Mouse (Mus musculus): Measurements from ENCODE around the gene Eef2.
"Not testable (repeated sequence)": the region's sequence is repeated elsewhere in the genome, so short reads cannot be mapped to it uniquely, and the experiment has no call there.

Gene Eef2

GRCm38 (mm10) chr10:81146296-81146695 is 30.1 kb upstream of the Eef2 start:
- DNase-seq (ENCODE audit: low spot score in 2 of 2), result no peak

- DNase-seq (ENCODE audit: low spot score in 2 of 2), result no peak
Measured at GRCm38 (mm10) chr10:81151261-81151660, 25.2 kb upstream of the Eef2 start.

- no peak for DNase-seq (ENCODE audit: low spot score in 2 of 2)
Measured at GRCm38 (mm10) chr10:81152609-81153008, 23.8 kb upstream of the Eef2 start.

- no peak for DNase-seq (ENCODE audit: low spot score in 2 of 2)
Measured at GRCm38 (mm10) chr10:81154313-81154712, 22.1 kb upstream of the Eef2 start.

DNA sequence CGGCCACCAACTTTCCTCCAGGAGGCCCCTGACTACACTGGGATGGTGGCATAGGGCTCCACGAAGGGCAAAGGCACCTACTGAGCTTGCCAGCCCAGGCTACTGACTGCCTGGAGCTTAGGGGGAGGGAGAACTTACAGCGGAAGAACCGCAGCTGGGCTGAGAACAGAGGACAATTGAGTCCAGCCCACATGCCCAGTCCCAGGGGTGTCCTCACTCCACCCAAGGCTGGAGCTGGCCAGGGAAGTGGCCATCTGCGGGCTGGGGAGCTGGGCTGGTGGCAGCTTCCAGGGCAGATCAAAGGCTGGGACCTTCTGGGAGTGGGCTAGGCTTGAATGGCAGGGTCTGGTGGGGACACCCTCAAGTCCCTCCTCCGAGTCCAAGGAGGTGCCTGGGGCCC is 21.7 kb upstream of the Eef2 start:
- no peak for DNase-seq (ENCODE audit: low spot score in 2 of 2)

GRCm38 (mm10) chr10:81161602-81162317 is 14.7 kb upstream of the Eef2 start:
- peak in 1 of 2 experiments; percentile 88 for DNase-seq (ENCODE audit: low spot score in 2 of 2)

- peak in 1 of 2 experiments; percentile 74 for DNase-seq (ENCODE audit: low spot score in 2 of 2)
Measured at GRCm38 (mm10) chr10:81162318-81162652, 14.1 kb upstream of the Eef2 start.

DNA sequence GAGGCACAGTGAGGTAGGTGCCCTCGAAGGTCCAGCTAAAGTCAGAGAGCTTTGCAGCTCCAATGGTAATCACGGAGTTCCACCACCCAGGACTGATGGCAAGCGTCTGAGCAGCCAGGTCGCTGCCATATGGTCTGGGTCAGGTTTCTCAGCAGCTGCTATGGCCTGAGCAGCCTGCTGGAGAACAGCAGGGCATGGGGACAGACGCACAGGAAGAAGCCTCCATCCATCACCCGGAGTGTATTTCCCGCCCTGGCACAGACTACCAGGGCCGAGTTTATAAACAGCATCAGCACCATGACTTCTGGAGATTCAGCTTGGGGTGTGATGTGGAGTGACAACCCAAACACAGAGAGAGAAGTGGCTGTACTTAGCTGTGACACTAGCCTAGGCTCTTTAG is 11.3 kb upstream of the Eef2 start:
- DNase-seq (ENCODE audit: low spot score in 2 of 2), result no peak

DNA sequence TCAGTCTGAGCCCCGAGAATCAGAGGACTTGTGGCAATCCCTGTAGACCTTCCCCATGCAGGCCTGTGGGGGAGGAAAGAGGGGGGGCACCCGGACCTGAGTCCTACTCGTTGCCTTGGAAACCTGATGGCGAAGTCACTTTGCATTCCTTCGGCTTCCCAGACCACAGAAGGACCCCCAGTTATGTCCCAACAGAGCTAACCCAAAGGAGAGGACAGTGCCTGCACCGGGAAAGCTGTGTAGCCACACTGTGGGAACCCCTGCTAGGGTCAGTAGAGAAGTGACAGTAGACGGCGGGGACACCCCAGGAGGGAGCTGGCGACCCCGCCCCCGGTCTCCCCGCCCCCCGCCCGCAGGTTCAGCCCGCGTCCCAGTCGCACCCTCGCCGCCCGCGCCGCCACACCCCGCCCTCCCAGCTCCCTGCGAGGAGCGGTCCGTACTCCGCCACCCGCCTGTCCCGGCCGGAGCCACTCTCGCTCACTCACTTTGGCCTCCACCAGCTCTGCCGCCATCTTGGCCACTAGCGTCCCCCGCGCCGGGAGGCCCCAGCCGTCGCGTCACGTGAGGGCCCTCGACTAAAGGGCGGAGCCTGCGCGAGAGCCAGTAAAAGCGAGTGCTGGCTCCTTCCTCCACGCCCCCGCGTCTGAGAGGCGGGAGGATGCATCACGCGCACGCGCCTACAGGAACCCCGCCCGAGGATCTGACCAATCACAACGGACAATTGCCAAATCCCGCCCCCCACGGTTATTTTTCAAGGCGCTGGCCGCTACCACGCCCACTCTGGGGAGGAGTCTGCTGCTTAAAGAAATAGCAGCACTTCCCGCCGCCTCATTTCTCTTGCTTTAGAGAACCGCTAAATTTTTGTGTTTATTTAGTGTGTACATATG is 9.0 kb upstream of the Eef2 start, which contains the start of gene Pias4:
Gene Pias4, minus strand, starts transcription at position 724 of the 887 bp plus-strand sequence.
- peak; percentile 100 for DNase-seq (ENCODE audit: low spot score in 2 of 2)

GRCm38 (mm10) chr10:81168087-81168431 is 8.4 kb upstream of the Eef2 start:
- DNase-seq (ENCODE audit: low spot score in 2 of 2), result no peak

DNA sequence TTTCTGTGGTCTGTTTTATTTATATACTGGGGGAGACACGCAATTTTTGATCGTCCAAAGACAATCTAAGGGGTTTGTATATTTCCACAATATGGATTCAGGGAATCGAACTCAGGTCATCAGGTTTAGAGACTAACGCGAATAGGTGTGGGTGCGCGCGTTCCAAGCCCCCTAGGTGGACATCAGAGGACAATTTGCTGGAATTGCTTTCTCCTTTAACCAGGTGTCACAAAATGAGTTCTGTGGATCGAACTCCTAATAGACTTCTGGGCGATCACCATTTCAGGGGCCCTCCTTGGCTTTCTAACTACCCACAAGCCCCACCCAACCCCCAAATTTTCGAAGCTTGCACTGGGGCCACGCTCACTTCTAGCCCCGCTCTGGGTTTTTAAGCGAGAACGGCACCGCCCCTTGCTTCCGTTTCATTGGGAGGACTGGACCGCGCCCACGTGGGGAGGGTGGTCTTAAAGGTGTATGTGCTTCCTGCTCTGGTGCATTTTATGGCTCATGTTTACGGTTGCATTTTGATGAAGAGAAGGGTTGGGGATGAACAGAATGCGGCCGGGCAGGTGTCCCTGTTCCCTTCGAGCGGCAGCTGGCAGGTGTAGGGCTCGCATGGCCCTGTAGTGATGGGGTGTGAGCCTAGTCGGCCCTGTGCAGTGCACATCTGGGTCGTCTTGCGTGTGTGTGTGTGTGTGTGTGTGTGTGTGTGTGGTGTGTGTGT is 7.7 kb upstream of the Eef2 start:
- peak; percentile 79 to 92 for DNase-seq (ENCODE audit: low spot score in 2 of 2)

GRCm38 (mm10) chr10:81169411-81169900 is 7.0 kb upstream of the Eef2 start:
- DNase-seq (ENCODE audit: low spot score in 2 of 2), result peak in 1 of 2 experiments; percentile 53

DNA sequence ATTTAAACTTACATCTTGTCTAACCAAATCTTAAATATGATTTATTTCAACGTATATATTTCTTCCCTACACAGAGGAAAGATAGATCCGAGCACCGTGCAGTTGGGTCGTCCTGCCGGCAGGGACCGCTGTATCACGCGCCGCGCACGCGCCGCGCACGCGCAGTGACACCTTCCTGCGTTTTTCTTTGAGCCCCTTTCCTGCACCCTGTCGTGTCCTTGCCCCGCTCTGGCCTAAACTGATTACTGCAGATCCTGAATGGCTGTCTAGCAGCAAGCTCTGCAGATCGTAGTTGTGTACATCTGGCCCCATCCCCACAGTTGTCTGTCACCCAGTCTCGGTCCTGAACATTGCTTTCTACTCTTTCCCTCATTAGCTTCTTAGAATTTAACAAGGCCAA is 3.3 kb upstream of the Eef2 start:
- DNase-seq (ENCODE audit: low spot score in 2 of 2), result peak; percentile 78 to 89

DNA sequence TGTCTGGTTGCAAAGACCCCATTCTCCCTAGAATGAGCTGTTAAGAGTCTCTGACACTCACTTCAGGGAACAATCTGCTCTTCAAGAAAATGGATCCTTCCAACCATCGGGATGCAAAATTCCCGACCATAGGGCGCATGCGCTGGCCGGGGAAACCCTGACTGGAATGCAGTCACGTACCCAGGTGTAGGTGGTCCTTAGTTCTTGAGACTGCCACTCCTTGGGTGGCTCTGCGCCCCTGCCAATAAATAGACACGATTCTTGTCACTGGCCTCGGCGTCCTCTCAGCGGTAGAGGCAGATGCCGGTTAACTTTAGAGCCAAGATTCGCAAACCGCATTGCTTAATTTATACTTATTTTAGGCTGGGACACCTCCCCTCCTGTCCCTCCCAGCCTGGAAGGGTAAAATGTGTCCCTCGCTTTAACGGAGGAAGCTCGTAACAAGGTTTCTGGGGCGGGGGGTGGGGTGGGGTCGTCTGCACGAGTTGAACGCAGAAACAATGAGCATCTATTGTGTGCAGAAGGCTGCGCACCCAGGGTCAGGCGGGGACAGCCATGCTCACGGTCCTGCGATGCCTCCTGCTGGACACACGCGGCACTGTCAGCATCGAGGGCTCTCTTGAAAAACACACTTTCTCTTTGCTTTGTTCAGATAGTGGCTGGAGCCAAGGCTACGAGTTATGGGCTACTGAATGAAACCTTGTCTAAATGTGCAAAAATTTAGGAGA is 1.6 kb upstream of the Eef2 start:
- DNase-seq (ENCODE audit: low spot score in 2 of 2), result peak; percentile 91 to 93

GRCm38 (mm10) chr10:81175345-81175701 is 1.1 kb upstream of the Eef2 start:
- not testable (repeated sequence) for DNase-seq (ENCODE audit: low spot score in 2 of 2)

DNA sequence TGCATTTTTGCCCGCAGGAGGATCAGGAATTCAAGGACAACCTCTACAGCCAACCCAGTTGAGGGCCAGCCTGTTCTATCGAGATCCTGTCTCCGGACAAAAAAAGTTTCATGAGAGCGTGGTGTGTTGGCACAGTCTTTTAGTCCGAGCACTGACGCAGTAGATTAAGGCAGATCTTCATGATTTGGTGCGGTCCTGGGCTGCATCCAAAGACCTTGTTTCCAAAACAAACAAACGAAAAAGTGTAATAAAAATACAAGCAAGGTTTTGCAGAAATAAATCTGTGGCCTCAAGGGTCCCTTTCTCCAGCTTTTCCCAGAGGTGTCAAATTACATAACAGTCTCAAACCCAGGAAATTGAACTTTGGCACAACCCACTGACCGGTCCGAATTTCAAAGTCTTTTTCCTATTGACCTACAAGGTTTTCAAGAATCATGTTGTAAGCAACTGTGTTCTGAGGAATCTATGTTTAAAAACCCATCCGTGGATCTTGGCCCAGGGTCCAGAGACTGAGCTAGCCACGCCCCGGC is 430 bp upstream of the Eef2 start:
- DNase-seq (ENCODE audit: low spot score in 2 of 2), result no peak

DNA sequence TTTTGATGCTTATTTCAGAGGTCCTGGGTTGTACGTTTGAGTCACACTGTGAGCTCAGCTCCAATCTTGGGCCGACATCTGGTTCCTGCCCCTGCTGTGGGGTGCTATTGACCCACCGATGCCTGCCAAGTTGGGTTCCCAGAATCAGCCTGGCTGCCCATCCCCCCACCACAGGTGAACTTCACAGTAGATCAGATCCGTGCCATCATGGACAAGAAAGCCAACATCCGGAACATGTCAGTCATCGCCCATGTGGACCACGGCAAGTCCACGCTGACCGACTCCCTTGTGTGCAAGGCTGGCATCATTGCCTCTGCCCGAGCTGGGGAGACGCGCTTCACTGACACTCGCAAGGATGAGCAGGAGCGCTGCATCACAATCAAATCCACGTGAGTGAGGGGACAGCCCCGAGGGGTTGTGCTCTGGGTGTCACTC is 1.1 kb downstream of the Eef2 start:
- peak; percentile 55 to 62 for DNase-seq (ENCODE audit: low spot score in 2 of 2)

- no peak for DNase-seq (ENCODE audit: low spot score in 2 of 2)
Measured at GRCm38 (mm10) chr10:81177958-81178712, 1.7 kb downstream of the Eef2 start.

GRCm38 (mm10) chr10:81178927-81179326 is 2.5 kb downstream of the Eef2 start:
- no peak for DNase-seq (ENCODE audit: low spot score in 2 of 2)
